Mouse (Mus musculus) lung, postnatal 4 days (tissue): Measurements from ENCODE around the gene Catsper4.

Experiments used
- DNase-seq, 2 experiments: peaks; one replicate each; pipeline ENCODE4 v3.0.0; 2021

The Catsper4 gene

GRCm38 (mm10) chr4:134250116-134250929 lies 23.1 kb upstream of the Catsper4 start:
- no peak for DNase-seq

GRCm38 (mm10) chr4:134249651-134250050 lies 22.5 kb upstream of the Catsper4 start:
- DNase-seq, result peak; percentile 80 to 86

GRCm38 (mm10) chr4:134246719-134247258 lies 19.6 kb upstream of the Catsper4 start, which contains the start of gene Gm30191:
Gene Gm30191 (plus strand): TSS chr4:134246935.
- no peak for DNase-seq

- no peak for DNase-seq
Observed at GRCm38 (mm10) chr4:134246256-134246655, 19.1 kb upstream of the Catsper4 start.

GRCm38 (mm10) chr4:134245148-134245843 lies 18.1 kb upstream of the Catsper4 start, which contains the start of gene Zfp593:
Gene Zfp593 (minus strand): TSS chr4:134245592.
- peak; percentile 94 to 97 for DNase-seq

- no peak for DNase-seq
Observed at GRCm38 (mm10) chr4:134243516-134244250, 16.5 kb upstream of the Catsper4 start, which contains the start of gene E130218I03Rik. Gene E130218I03Rik (plus strand): TSS chr4:134243662.

- DNase-seq, result no peak
Observed at GRCm38 (mm10) chr4:134238686-134239085, 11.5 kb upstream of the Catsper4 start.

- peak; percentile 89 to 95 for DNase-seq
Observed at GRCm38 (mm10) chr4:134238279-134238651, 11.1 kb upstream of the Catsper4 start, which contains the start of gene Cnksr1. Gene Cnksr1 (minus strand): TSS chr4:134238399.

- DNase-seq, result no peak
Observed at GRCm38 (mm10) chr4:134237582-134238278, 10.5 kb upstream of the Catsper4 start.

- DNase-seq, result no peak
Observed at GRCm38 (mm10) chr4:134234876-134235275, 7.7 kb upstream of the Catsper4 start.

GRCm38 (mm10) chr4:134230431-134230830 lies 3.2 kb upstream of the Catsper4 start:
- no peak for DNase-seq

GRCm38 (mm10) chr4:134222793-134223600 lies 4.2 kb downstream of the Catsper4 start:
- no peak for DNase-seq

GRCm38 (mm10) chr4:134206488-134207053 lies 20.6 kb downstream of the Catsper4 start:
- no peak for DNase-seq

GRCm38 (mm10) chr4:134203340-134203896 lies 23.8 kb downstream of the Catsper4 start:
- no peak for DNase-seq

GRCm38 (mm10) chr4:134202904-134203303 lies 24.3 kb downstream of the Catsper4 start, which contains the start of gene Gm7534:
Gene Gm7534 (minus strand): TSS chr4:134203004.
- DNase-seq, result no peak

- DNase-seq, result no peak
Observed at GRCm38 (mm10) chr4:134199371-134199770, 27.8 kb downstream of the Catsper4 start.

GRCm38 (mm10) chr4:134186268-134186667 lies 40.9 kb downstream of the Catsper4 start:
- no peak for DNase-seq

GRCm38 (mm10) chr4:134185569-134185968 lies 41.6 kb downstream of the Catsper4 start:
- DNase-seq, result no peak

GRCm38 (mm10) chr4:134183711-134184110 lies 43.5 kb downstream of the Catsper4 start:
- DNase-seq, result no peak

GRCm38 (mm10) chr4:134181825-134182224 lies 45.4 kb downstream of the Catsper4 start:
- no peak for DNase-seq
